Mouse (Mus musculus) testis, adult 2 months (tissue): ENCODE data around the gene Dscam.

Source experiments
- CTCF ChIP-seq: fragments of 200-500 bp; IDR thresholded peaks from 2 replicates; pipeline ENCODE4 v1.5.1; 2012; ENCODE audit warnings: low read depth, mild to moderate bottlenecking, inconsistent platforms, low read length, moderate library complexity; ENCODE audit not compliant: control insufficient read depth, insufficient read depth, insufficient replicate concordance
- POLR2A ChIP-seq: fragments of 200-500 bp; IDR thresholded peaks from 2 replicates; pipeline ENCODE4 v1.6.1; 2012; ENCODE audit warnings: low read depth, mild to moderate bottlenecking, inconsistent platforms, low read length, moderate library complexity; ENCODE audit not compliant: control insufficient read depth

DNA sequence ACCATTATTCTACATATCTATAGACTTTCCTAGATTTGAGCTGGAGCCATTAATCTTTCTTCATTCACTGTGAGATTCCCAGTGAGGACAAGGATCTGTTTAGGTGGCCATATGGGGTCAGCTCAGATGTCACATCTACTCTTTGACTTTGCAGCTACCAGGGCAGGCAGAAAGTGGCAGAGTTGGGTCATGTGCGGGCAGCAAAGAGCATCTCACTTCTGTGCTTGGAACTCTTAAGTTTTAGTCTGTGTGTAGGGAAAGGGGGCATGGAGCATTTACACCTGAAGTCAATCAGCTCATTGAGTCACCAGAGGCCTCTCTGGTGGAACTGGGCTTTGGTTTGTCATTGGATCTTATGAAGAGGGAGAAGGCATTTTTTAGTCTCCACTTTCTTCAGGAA, 612.2 kb downstream of the Dscam start:
- TF ChIP-seq CTCF: no peak
- no peak for TF ChIP-seq POLR2A
